Mouse (Mus musculus): ENCODE data around the gene Gpr22. TPM values are rescaled to one million over a fixed set of nuclear protein-coding genes. Genes with fewer than 3 reads are reported as not detected.

The Gpr22 gene
- polyA plus RNA-seq, 1 experiment from 2014 or later = 0.03 TPM

DNA sequence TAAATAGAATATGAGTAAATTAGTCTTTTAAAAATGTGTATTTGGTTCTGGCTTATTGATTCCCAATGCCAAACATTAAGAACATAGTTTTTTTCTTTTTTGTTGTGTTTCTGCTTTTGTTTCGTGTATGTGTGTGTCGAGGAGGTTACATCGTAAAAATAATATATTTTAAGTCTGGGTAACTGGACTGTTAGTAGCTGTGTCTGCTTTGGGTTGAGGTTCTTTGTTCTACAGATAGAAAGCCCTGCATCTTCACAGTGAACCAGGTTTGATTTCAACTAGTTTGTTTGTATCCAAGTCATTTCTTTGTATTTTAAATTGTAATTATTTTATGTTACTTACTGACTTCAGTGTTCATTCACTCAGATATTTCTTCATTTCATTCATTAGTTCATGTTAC, 323 bp upstream of the Gpr22 start:
- no peak for ATAC-seq (ENCODE audit: insufficient read depth)
- Histone ChIP-seq H3K27me3 (no peaks in the 10 kb centered on the region), H3K4me3 (replicated peaks) (no peak overlapping the region), H3K9ac (no peak overlapping the region), H3K27ac (replicated peaks) (no peak overlapping the region), H3K36me3 (replicated peaks) (no peaks in the 10 kb centered on the region), H3K4me2 (no peak overlapping the region), H3K4me1 (replicated peaks) (no peaks in the 10 kb centered on the region), H3K9me3 (replicated peaks) (no peaks in the 10 kb centered on the region)
- 65% methylated on average over 3 of the region's 3 CpGs for WGBS (ENCODE audit: insufficient replicate concordance)

DNA sequence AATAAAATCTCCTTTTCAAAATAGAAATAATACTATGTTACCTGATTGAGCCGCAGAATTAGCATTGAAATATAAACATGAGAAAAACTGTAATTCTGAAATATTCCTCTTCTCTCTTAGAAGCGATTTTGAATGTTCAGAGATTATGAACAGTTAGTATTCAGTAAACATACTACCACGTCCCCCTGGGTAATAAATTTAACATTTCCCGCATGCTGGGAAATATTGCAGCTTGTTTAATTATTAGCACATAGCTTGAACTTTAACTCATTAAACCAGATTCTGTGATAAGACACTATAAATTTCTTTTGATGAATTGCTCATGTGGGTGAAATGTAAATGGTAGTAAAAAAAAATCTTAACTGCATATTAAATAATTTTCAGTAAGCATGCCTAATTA, 1.0 kb downstream of the Gpr22 start:
- no peak for ATAC-seq (ENCODE audit: insufficient read depth)
- 70% methylated on average over 4 of the region's 4 CpGs for WGBS (ENCODE audit: insufficient replicate concordance)
- H3K36me3 ChIP-seq (replicated peaks) = no peaks in the 10 kb centered on the region
- no peak overlapping the region for H3K4me2 ChIP-seq
- no peak overlapping the region for H3K9ac ChIP-seq
- H3K4me1 ChIP-seq (replicated peaks) = no peaks in the 10 kb centered on the region
- no peak overlapping the region for H3K27ac ChIP-seq (replicated peaks)
- no peaks in the 10 kb centered on the region for H3K27me3 ChIP-seq
- H3K9me3 ChIP-seq (replicated peaks) = no peaks in the 10 kb centered on the region
- no peak overlapping the region for H3K4me3 ChIP-seq (replicated peaks)

DNA sequence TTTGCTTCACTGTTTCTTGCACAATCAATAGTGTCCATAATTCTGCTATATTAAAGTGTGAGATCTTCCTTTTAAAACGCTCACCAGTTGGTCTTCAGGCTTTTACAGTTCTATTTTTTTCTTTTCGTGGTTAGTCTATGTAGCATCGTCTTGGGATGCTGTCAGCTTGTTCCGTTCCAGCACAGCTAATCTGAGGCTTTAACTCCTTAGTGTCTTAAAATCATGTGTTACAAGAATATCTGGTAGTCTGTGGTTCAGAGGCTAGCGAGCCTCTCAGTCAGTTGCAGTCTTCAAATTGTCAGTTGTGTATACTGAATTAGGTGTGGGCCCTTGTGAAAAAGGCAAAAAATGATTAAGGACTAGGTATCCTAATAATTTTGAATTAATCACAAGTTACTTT, 1.5 kb downstream of the Gpr22 start:
- Histone ChIP-seq H3K27me3 (no peaks in the 10 kb centered on the region), H3K27ac (replicated peaks) (no peak overlapping the region), H3K4me1 (replicated peaks) (no peaks in the 10 kb centered on the region), H3K4me2 (no peak overlapping the region), H3K9me3 (replicated peaks) (no peaks in the 10 kb centered on the region), H3K9ac (no peak overlapping the region), H3K36me3 (replicated peaks) (no peaks in the 10 kb centered on the region), H3K4me3 (replicated peaks) (no peak overlapping the region)
- WGBS (ENCODE audit: insufficient replicate concordance) = 37% methylated on average over 5 of the region's 5 CpGs
- ATAC-seq (ENCODE audit: insufficient read depth) = no peak

DNA sequence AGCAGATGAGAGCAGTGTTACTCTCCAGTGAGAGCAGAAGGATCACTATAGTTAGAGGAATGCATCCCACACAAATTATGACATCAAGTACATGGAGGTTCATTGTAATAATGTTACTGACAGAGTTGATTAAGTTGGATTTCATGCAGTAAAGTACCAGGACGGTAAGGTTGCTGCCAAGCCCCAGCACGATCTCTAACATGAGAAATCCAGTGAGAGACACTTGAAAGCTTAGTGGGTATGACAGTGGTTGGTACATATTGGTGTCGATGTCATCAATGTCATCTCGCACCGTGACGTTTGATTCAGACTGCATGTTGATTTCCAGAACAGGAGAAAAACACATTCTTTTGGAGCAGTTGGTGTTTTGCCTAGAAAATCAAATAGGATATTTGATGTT, 4.1 kb downstream of the Gpr22 start:
- no peak overlapping the region for H3K27ac ChIP-seq (replicated peaks)
- 84% methylated on average over 6 of the region's 6 CpGs for WGBS (ENCODE audit: insufficient replicate concordance)
- ATAC-seq (ENCODE audit: insufficient read depth) = no peak

DNA sequence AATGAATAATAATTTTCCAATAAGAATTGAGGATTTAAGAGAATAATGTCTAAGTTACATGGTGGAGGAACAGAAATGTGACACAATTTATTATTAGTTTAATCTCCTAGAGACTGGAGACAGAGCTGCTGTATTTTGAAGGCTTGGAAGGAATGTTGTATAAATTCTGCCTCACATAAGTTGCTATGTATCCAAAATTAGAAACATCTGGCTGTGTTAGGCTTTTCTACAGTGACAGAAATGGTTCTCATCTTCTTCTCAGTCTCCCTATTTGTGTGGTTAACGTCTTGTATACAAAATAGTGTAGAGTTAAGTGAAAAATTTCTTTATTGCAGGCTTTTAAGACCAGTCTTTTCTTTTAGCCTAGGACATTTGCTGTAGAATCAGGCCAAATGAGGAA, 6.2 kb downstream of the Gpr22 start:
- Histone ChIP-seq H3K9ac (no peak overlapping the region), H3K9me3 (replicated peaks) (no peaks in the 10 kb centered on the region), H3K4me2 (no peak overlapping the region), H3K36me3 (replicated peaks) (no peaks in the 10 kb centered on the region), H3K4me3 (replicated peaks) (no peak overlapping the region), H3K27me3 (no peaks in the 10 kb centered on the region), H3K4me1 (replicated peaks) (no peaks in the 10 kb centered on the region), H3K27ac (replicated peaks) (no peak overlapping the region)
- ATAC-seq (ENCODE audit: insufficient read depth) = no peak
- 62% methylated on average over 1 of the region's 1 CpGs for WGBS (ENCODE audit: insufficient replicate concordance)

More for the DNA sequence above, 4.1 kb downstream of the Gpr22 start:
- H3K36me3 ChIP-seq (replicated peaks) = no peaks in the 10 kb centered on the region
- H3K9ac ChIP-seq = no peak overlapping the region
- no peak overlapping the region for H3K4me2 ChIP-seq
- no peaks in the 10 kb centered on the region for H3K27me3 ChIP-seq
- H3K4me3 ChIP-seq (replicated peaks) = no peak overlapping the region
- no peaks in the 10 kb centered on the region for H3K4me1 ChIP-seq (replicated peaks)
- H3K9me3 ChIP-seq (replicated peaks) = no peaks in the 10 kb centered on the region

DNA sequence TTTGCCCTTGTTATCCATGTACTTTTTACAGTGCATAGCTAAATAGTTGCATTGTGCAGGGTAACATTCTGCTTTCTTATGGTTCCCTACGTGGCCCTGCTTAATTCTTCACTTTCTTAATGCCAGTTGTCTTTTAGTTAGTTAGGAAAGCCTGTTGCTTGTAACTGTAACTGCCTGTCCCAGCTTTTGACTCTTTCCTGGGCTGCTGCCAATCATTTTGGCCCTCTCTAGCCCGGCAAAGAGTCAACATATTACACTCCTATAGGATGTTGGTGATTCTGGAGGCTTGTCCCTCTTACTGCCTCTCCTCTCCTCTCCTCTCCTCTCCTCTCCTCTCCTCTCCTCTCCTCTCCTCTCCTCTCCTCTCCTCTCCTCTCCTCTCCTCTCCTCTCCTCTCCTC, 7.6 kb downstream of the Gpr22 start:
- H3K4me3 ChIP-seq (replicated peaks) = no peak overlapping the region
- no peak overlapping the region for H3K27ac ChIP-seq (replicated peaks)
- H3K4me2 ChIP-seq = no peak overlapping the region
- whole genome bisulfite sequencing (ENCODE audit: insufficient replicate concordance) = 56% methylated on average over 2 of the region's 2 CpGs
- no peak overlapping the region for H3K9ac ChIP-seq
- H3K36me3 ChIP-seq (replicated peaks) = no peaks in the 10 kb centered on the region
- H3K4me1 ChIP-seq (replicated peaks) = no peaks in the 10 kb centered on the region
- no peak for ATAC-seq (ENCODE audit: insufficient read depth)
- H3K27me3 ChIP-seq = no peaks in the 10 kb centered on the region
- H3K9me3 ChIP-seq (replicated peaks) = no peaks in the 10 kb centered on the region

DNA sequence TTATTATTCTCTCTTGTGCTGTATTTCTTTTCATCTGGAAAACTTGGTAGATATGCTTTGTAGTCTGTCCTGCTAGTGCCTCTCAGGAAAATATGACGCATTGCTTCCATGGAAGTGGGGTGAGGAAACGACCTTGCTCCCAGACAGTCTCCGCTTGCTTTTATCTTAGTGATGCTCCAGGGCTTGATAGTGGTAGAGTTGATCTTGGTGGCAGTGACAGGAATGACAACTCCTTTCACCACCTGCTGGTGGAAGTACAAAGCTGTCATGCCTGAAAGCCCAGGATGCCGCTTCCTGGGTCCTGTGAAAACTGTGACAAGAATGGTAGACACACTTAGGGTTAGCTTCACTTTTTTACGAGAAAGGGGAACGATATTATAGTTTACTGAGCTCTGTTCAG, 9.8 kb downstream of the Gpr22 start:
- ATAC-seq (ENCODE audit: insufficient read depth) = no peak
- Histone ChIP-seq H3K4me1 (replicated peaks) (no peaks in the 10 kb centered on the region), H3K9ac (no peak overlapping the region), H3K27me3 (no peaks in the 10 kb centered on the region), H3K4me2 (no peak overlapping the region), H3K4me3 (replicated peaks) (no peak overlapping the region), H3K36me3 (replicated peaks) (no peaks in the 10 kb centered on the region), H3K9me3 (replicated peaks) (no peaks in the 10 kb centered on the region), H3K27ac (replicated peaks) (no peak overlapping the region)
- WGBS (ENCODE audit: insufficient replicate concordance) = 73% methylated on average over 6 of the region's 6 CpGs

DNA sequence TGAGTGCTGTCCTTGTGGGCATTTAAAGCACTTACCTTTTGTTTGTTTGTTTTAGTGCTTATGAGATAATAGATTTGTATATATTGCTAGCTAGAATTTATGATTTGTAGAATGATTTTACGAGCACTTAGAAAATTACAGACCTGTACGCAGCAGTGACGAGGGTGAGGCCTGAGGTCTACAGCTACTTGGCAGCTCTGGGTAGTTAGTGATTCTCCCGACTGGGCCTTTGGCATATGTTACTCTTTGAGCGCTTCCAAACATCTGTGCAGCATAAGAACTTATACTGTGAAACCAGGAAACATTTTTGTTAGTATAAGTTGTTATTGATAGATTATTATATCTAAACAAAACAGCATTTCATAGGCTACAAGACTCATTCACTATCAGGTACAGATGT, 12.3 kb downstream of the Gpr22 start:
- H3K4me2 ChIP-seq = no peak overlapping the region
- no peaks in the 10 kb centered on the region for H3K4me1 ChIP-seq (replicated peaks)
- no peaks in the 10 kb centered on the region for H3K9me3 ChIP-seq (replicated peaks)
- no peaks in the 10 kb centered on the region; the same call in 1 of the 2 replicates for H3K36me3 ChIP-seq (replicated peaks)
- no peak for ATAC-seq (ENCODE audit: insufficient read depth)
- no peak overlapping the region for H3K4me3 ChIP-seq (replicated peaks)
- no peak overlapping the region for H3K9ac ChIP-seq
- 76% methylated on average over 5 of the region's 5 CpGs for WGBS (ENCODE audit: insufficient replicate concordance)
- H3K27me3 ChIP-seq = no peaks in the 10 kb centered on the region
- H3K27ac ChIP-seq (replicated peaks) = no peak overlapping the region

DNA sequence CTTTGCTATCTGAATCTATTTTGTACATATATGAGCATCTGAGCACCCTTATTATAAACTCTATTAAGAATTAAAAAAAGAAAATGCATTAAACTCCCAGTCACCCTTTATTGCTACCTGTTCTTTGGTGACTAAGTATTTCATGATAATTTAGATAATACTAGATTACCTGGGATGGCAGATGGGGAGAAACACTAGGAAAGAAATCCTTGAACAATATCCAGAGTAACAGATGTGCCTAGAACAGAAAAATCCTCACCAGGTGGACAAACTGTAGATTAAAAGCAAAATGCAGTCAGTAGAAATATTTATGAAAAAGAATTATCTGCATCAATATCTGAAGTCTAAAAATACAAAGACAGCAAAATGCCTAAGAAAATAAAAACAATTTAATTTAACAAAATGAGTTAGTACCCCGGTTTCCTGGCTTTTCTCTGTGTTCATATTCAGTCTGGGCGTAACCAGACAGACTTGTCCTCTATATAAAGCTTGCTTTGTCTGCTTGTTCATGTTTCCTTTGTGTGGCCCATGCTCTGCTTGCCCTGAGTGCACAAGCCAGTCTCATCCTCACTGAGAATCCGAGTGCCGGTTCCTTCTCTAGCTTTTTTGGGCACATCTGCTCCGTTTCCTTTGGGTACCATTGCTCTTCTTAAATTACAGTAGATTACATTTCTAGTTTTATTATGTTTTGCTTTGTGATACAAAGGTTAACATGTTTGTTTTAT, 13.0 kb downstream of the Gpr22 start:
- no peaks in the 10 kb centered on the region for H3K9me3 ChIP-seq (replicated peaks)
- no peak overlapping the region for H3K27ac ChIP-seq (replicated peaks)
- no peak overlapping the region for H3K4me2 ChIP-seq
- H3K4me1 ChIP-seq (replicated peaks) = no peaks in the 10 kb centered on the region
- no peaks in the 10 kb centered on the region for H3K27me3 ChIP-seq
- 75% methylated on average over 5 of the region's 5 CpGs for WGBS (ENCODE audit: insufficient replicate concordance)
- no peak for ATAC-seq (ENCODE audit: insufficient read depth)
- no peak overlapping the region for H3K9ac ChIP-seq
- no peaks in the 10 kb centered on the region; the same call in 1 of the 2 replicates for H3K36me3 ChIP-seq (replicated peaks)
- no peak overlapping the region for H3K4me3 ChIP-seq (replicated peaks)

DNA sequence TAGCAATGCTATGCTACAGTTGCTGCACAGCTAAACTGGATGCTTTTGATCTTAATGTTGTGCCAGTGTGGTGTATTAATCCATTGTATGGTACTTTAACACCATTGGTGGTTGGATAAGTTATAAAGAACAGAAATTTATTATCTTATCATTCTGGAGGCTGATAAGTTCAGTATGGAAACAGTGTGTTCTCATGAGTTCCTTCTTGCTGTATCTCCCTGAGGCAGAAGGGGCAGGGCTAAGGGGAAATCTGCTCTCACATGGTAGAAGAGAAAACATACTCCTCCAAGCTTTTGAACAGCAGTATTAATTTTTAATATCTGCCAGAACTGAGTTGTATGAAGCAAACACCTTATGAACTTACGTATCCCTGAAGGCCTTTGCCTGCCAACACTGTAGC, 20.5 kb downstream of the Gpr22 start:
- H3K27me3 ChIP-seq = no peaks in the 10 kb centered on the region
- no peaks in the 10 kb centered on the region for H3K9me3 ChIP-seq (replicated peaks)
- 89% methylated on average over 1 of the region's 1 CpGs for WGBS (ENCODE audit: insufficient replicate concordance)
- ATAC-seq (ENCODE audit: insufficient read depth) = no peak
- H3K36me3 ChIP-seq (replicated peaks) = no peaks in the 10 kb centered on the region; the same call in 1 of the 2 replicates
- no peak overlapping the region for H3K9ac ChIP-seq
- no peak overlapping the region for H3K4me2 ChIP-seq
- no peak overlapping the region for H3K27ac ChIP-seq (replicated peaks)
- no peak overlapping the region for H3K4me3 ChIP-seq (replicated peaks)
- no peaks in the 10 kb centered on the region for H3K4me1 ChIP-seq (replicated peaks)

DNA sequence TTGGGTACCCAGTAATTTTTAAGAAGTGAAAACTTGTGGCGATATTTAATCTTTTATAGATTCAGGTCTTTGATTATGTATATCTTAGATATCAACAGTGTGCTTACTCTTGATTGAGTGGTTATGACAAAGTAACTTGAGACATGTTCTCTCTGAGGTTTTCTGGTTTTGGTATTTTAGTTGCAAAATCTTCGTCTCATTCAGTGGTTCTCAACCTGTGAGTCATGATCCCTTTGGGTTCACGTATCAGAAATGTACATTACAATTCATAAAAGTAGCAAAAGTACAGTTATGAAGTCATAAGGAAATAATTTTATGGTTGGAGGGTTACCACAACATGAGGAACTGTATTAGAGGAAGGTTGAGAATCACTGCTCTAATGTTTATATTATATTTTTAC, 27.1 kb downstream of the Gpr22 start:
- H3K27me3 ChIP-seq = no peaks in the 10 kb centered on the region
- H3K4me1 ChIP-seq (replicated peaks) = no peaks in the 10 kb centered on the region
- H3K9ac ChIP-seq = no peak overlapping the region
- no peak overlapping the region for H3K4me2 ChIP-seq
- no peak overlapping the region for H3K27ac ChIP-seq (replicated peaks)
- no peaks in the 10 kb centered on the region for H3K36me3 ChIP-seq (replicated peaks)
- H3K4me3 ChIP-seq (replicated peaks) = no peak overlapping the region
- WGBS (ENCODE audit: insufficient replicate concordance) = 79% methylated on average over 3 of the region's 3 CpGs
- H3K9me3 ChIP-seq (replicated peaks) = no peaks in the 10 kb centered on the region
- no peak for ATAC-seq (ENCODE audit: insufficient read depth)

DNA sequence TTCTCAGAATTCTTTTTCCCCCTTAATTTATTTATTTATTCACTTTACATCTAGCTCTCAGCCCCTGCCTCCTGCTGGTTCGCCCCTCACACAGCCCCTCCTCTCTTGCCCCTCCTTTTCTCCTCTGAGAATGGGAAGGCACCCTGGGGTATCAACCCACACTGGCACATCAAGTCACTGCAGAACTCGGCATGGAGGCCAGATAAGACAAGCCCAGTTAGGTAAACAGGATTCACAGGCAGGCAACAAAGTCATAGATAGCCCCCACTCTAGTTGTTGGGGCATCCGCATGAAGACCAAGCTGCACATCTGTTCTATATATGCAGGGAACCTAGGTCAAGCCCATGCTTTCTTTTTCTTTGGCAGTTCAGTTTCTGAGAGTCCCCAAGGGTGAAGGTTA, 46.6 kb downstream of the Gpr22 start:
- Histone ChIP-seq H3K4me2 (no peak overlapping the region), H3K27me3 (no peaks in the 10 kb centered on the region), H3K27ac (replicated peaks) (no peak overlapping the region), H3K4me3 (replicated peaks) (no peak overlapping the region), H3K9me3 (replicated peaks) (no peaks in the 10 kb centered on the region), H3K9ac (no peak overlapping the region), H3K36me3 (replicated peaks) (peaks cover 11% of the 10 kb centered on the region; the same call in 1 of the 2 replicates), H3K4me1 (replicated peaks) (no peaks in the 10 kb centered on the region)
- ATAC-seq (ENCODE audit: insufficient read depth) = no peak
- WGBS (ENCODE audit: insufficient replicate concordance) = 45% methylated on average over 3 of the region's 3 CpGs

All from liver, embryonic 15.5 days (tissue).